Mouse (Mus musculus) right cerebral cortex, adult 18-20 months (tissue): ENCODE data around the gene Vmn2r79.
"Not testable (repeated sequence)": the region's sequence is repeated elsewhere in the genome, so short reads cannot be mapped to it uniquely, and the experiment has no call there.

Source experiments
- DNase-seq: peaks from one replicate; pipeline ENCODE4 v3.0.0; 2022; ENCODE audit warnings: mixed read lengths

Gene Vmn2r79

DNA sequence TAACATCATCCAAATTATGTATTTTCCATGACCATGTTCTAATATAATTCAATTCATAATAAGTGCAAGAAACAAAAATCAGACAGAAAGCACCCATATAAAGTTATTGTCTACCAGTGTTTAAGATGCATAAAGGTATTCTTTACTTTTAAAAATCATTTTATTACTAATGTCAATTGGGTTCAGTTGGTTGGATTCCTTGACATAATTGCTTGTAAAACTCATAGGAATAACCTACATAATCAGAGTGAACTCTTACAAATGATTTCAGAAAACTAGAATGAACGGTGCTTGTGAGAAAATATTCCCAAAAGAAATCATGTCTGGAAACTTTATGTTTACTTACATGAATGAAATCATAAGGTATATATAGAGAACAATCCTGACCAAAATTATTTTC, at the start of gene Vmn2r79:
TSS of gene Vmn2r79 (plus strand) at position 301 of the 400 bp plus-strand sequence.
- DNase-seq, result not testable (repeated sequence)

DNA sequence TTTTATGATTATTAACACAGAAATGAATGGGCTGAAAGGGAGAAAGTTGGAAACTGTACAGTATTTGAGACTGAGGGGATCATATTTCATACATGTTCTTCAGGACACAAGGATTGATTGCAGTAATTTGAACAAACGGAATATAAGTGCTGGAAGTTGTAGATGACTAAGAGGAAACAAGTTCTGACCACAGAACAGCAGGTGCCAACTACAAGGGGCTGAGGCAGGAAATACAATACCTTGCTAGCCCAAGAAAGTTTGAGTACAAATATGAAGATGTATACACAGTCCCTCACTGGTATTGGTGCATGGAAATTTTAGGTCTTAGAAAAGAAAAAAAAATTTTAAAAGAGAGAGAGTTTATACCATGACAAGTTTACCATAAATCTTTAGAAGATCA, 1.2 kb upstream of the Vmn2r79 start:
- DNase-seq, result no peak

DNA sequence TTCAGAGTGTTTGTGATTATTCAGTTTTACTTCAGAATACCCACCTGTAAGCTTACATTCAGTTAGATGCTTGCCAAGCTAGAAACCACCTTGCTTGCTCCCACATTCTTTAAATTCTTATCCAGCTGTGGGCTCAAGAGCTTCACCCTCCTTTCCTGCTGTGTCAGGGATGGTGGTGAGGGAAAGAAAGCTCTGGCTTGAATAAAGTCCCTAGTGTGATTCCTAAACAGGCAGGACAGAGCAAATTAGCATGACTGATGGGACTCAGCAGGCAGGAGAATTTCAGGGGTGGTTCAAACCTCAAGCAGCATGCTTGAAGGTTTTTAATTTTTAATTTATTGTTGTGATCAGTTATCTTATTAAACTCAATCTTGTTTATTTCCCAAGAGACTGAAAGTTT, 30.6 kb downstream of the Vmn2r79 start:
- not testable (repeated sequence) for DNase-seq

DNA sequence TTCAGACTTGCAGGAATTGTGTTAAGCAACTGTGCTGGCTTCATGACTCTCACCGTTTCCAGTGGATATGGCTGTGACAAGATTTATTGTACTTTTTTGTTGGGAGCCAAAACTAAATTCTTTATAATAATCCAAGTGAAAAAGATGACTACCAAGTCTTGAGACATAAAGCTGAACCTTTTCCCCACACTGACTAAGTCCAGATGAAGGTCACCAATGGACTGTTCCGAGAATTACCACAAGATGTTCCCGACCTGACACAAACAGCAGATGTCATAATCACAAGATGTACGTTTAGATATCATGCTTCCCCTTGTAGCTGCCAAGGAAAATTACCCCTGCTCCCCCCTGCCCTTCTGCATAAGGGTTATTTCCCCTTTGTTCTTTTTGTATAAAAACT, 67.7 kb downstream of the Vmn2r79 start:
- no peak for DNase-seq
